Mouse (Mus musculus): ENCODE results near the gene Pla2g4f. TPM values are rescaled to one million over a fixed set of nuclear protein-coding genes. Genes with fewer than 3 reads are reported as not detected.

The Pla2g4f gene
- total and polyA plus RNA-seq, 2 experiments from 2014 or later = not detected

- no peak for ATAC-seq
- H3K27me3 ChIP-seq (ENCODE audit: insufficient read depth, low read length) = no peaks in the 10 kb centered on the region
- no peak overlapping the region for H3K4me3 ChIP-seq (ENCODE audit: low read length)
- H3K4me1 ChIP-seq (ENCODE audit: insufficient read depth, low read length) = no peaks in the 10 kb centered on the region
- WGBS = 86% methylated on average over 5 of the region's 5 CpGs
- no peak overlapping the region for H3K9ac ChIP-seq (replicated peaks; ENCODE audit: low read length)
- H3K4me2 ChIP-seq (ENCODE audit: low read depth, low read length) = no peak overlapping the region
- no peaks in the 10 kb centered on the region for H3K36me3 ChIP-seq (ENCODE audit: insufficient read depth, low read length)
- H3K27ac ChIP-seq = no peak overlapping the region
- no peaks in the 10 kb centered on the region for H3K9me3 ChIP-seq (ENCODE audit: low read length)
- DNase-seq (ENCODE audit: low spot score) = no peak
- TF ChIP-seq CTCF (IDR thresholded peaks at IDR 0.05; ENCODE audit: low read depth) = no peak
These were observed 29.9 kb downstream of the Pla2g4f start for GRCm38 (mm10) chr2:120284094-120284493.

GRCm38 (mm10) chr2:120283550-120283949, 30.4 kb downstream of the Pla2g4f start:
- H3K4me1 ChIP-seq (ENCODE audit: insufficient read depth, low read length) = no peaks in the 10 kb centered on the region
- WGBS = 62% methylated on average over 6 of the region's 6 CpGs
- no peak for ATAC-seq

DNA sequence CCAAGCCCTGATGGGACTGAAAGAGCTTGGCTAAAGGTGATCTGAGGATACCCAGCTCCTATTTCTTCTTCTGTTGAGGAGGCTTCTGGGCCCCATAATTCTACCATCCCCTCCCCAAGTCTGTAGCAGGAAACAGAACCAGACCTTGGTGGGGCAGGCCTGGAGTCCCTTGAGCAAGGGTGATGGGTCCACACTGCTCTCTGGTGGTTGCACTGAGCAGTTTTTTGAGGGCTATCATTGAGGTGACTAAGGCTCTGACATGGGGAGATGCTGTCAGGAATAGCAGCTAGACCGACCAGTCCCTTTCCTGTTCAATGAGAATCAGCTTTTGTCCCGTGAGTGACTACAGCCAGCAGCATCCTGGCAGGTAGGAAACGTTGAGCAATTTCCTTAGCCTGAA, 32.7 kb downstream of the Pla2g4f start:
- ATAC-seq (no peak), DNase-seq (ENCODE audit: low spot score) (no peak)
- H3K27ac ChIP-seq = no peak overlapping the region
- H3K4me1 ChIP-seq (ENCODE audit: insufficient read depth, low read length) = no peaks in the 10 kb centered on the region
- 56% methylated on average over 3 of the region's 3 CpGs for WGBS
- no peaks in the 10 kb centered on the region for H3K9me3 ChIP-seq (ENCODE audit: low read length)
- no peaks in the 10 kb centered on the region for H3K27me3 ChIP-seq (ENCODE audit: insufficient read depth, low read length)
- H3K36me3 ChIP-seq (ENCODE audit: insufficient read depth, low read length) = no peaks in the 10 kb centered on the region
- no peak overlapping the region for H3K4me2 ChIP-seq (ENCODE audit: low read depth, low read length)
- peak; percentile 42 for TF ChIP-seq CTCF (IDR thresholded peaks at IDR 0.05; ENCODE audit: low read depth)
- no peak overlapping the region for H3K9ac ChIP-seq (replicated peaks; ENCODE audit: low read length)
- H3K4me3 ChIP-seq (ENCODE audit: low read length) = no peak overlapping the region

More at GRCm38 (mm10) chr2:120283550-120283949, 30.4 kb downstream of the Pla2g4f start:
- no peak for TF ChIP-seq CTCF (IDR thresholded peaks at IDR 0.05; ENCODE audit: low read depth)
- H3K27me3 ChIP-seq (ENCODE audit: insufficient read depth, low read length) = no peaks in the 10 kb centered on the region
- H3K9ac ChIP-seq (replicated peaks; ENCODE audit: low read length) = no peak overlapping the region
- H3K36me3 ChIP-seq (ENCODE audit: insufficient read depth, low read length) = no peaks in the 10 kb centered on the region
- H3K4me3 ChIP-seq (ENCODE audit: low read length) = no peak overlapping the region
- no peak overlapping the region for H3K4me2 ChIP-seq (ENCODE audit: low read depth, low read length)
- no peak overlapping the region for H3K27ac ChIP-seq
- no peak for DNase-seq (ENCODE audit: low spot score)
- no peaks in the 10 kb centered on the region for H3K9me3 ChIP-seq (ENCODE audit: low read length)

- TF ChIP-seq CTCF (IDR thresholded peaks at IDR 0.05; ENCODE audit: low read depth) = peak; percentile 90
- no peak overlapping the region for H3K4me3 ChIP-seq (ENCODE audit: low read length)
- H3K4me1 ChIP-seq (ENCODE audit: insufficient read depth, low read length) = no peaks in the 10 kb centered on the region
- WGBS = 18% methylated on average over 8 of the region's 8 CpGs
- H3K27me3 ChIP-seq (ENCODE audit: insufficient read depth, low read length) = no peaks in the 10 kb centered on the region
- DNase-seq (ENCODE audit: low spot score) (peak; percentile 78), ATAC-seq (peak; percentile 21; the same call in 1 of the 2 replicates)
- no peak overlapping the region for H3K27ac ChIP-seq
- H3K9ac ChIP-seq (replicated peaks; ENCODE audit: low read length) = no peak overlapping the region
- no peaks in the 10 kb centered on the region for H3K9me3 ChIP-seq (ENCODE audit: low read length)
- no peak overlapping the region for H3K4me2 ChIP-seq (ENCODE audit: low read depth, low read length)
- H3K36me3 ChIP-seq (ENCODE audit: insufficient read depth, low read length) = no peaks in the 10 kb centered on the region
These were observed 34.0 kb downstream of the Pla2g4f start for GRCm38 (mm10) chr2:120279961-120280360.

DNA sequence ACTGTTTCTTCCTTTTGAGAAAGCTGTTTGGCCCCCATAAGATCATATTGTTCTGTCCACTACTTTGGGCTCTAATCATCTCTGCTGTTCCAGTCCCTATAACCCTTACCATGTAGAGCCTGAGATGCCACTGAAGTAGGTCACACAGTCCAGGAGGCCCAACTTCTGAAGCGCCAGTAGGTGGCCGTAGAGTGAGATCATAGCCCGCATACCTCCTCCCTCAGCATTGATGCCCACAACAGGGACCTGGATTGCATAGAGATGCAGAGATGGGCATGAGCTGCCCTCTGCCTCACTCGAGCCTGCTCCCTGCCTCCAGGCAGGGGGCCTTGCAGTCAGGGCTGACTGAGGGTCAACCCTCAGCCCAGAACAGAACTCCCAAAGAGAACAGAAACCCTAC, 37.0 kb downstream of the Pla2g4f start:
- ATAC-seq (no peak), DNase-seq (ENCODE audit: low spot score) (no peak)
- H3K27ac ChIP-seq = no peak overlapping the region
- H3K4me2 ChIP-seq (ENCODE audit: low read depth, low read length) = no peak overlapping the region
- H3K36me3 ChIP-seq (ENCODE audit: insufficient read depth, low read length) = no peaks in the 10 kb centered on the region
- H3K9ac ChIP-seq (replicated peaks; ENCODE audit: low read length) = no peak overlapping the region
- no peaks in the 10 kb centered on the region for H3K27me3 ChIP-seq (ENCODE audit: insufficient read depth, low read length)
- no peak for TF ChIP-seq CTCF (IDR thresholded peaks at IDR 0.05; ENCODE audit: low read depth)
- H3K4me3 ChIP-seq (ENCODE audit: low read length) = no peak overlapping the region
- H3K4me1 ChIP-seq (ENCODE audit: insufficient read depth, low read length) = no peaks in the 10 kb centered on the region
- 74% methylated on average over 4 of the region's 4 CpGs for WGBS
- H3K9me3 ChIP-seq (ENCODE audit: low read length) = no peaks in the 10 kb centered on the region

GRCm38 (mm10) chr2:120268635-120269034, 45.3 kb downstream of the Pla2g4f start:
- H3K4me2 ChIP-seq (ENCODE audit: low read depth, low read length) = peak overlapping the region; percentile 13; the same call in 1 of the 2 replicates
- DNase-seq (ENCODE audit: low spot score) = peak; percentile 19

GRCm38 (mm10) chr2:120265523-120265922, 48.4 kb downstream of the Pla2g4f start:
- no peak overlapping the region for H3K4me3 ChIP-seq (ENCODE audit: low read length)
- no peaks in the 10 kb centered on the region for H3K9me3 ChIP-seq (ENCODE audit: low read length)
- no peak overlapping the region for H3K4me2 ChIP-seq (ENCODE audit: low read depth, low read length)
- no peaks in the 10 kb centered on the region for H3K27me3 ChIP-seq (ENCODE audit: insufficient read depth, low read length)
- DNase-seq (ENCODE audit: low spot score) (peak; percentile 55), ATAC-seq (no peak)
- no peak overlapping the region for H3K27ac ChIP-seq
- TF ChIP-seq CTCF (IDR thresholded peaks at IDR 0.05; ENCODE audit: low read depth) = peak; percentile 57
- 75% methylated on average over 6 of the region's 6 CpGs for WGBS
- H3K9ac ChIP-seq (replicated peaks; ENCODE audit: low read length) = no peak overlapping the region
- no peaks in the 10 kb centered on the region for H3K4me1 ChIP-seq (ENCODE audit: insufficient read depth, low read length)
- no peaks in the 10 kb centered on the region for H3K36me3 ChIP-seq (ENCODE audit: insufficient read depth, low read length)

More at GRCm38 (mm10) chr2:120268635-120269034, 45.3 kb downstream of the Pla2g4f start:
- Histone ChIP-seq H3K27me3 (ENCODE audit: insufficient read depth, low read length) (no peaks in the 10 kb centered on the region), H3K27ac (no peak overlapping the region), H3K9ac (replicated peaks; ENCODE audit: low read length) (no peak overlapping the region), H3K36me3 (ENCODE audit: insufficient read depth, low read length) (no peaks in the 10 kb centered on the region), H3K4me1 (ENCODE audit: insufficient read depth, low read length) (no peaks in the 10 kb centered on the region), H3K9me3 (ENCODE audit: low read length) (no peaks in the 10 kb centered on the region), H3K4me3 (ENCODE audit: low read length) (no peak overlapping the region)
- 2% methylated on average over 9 of the region's 9 CpGs for WGBS
- ATAC-seq = no peak
- TF ChIP-seq CTCF (IDR thresholded peaks at IDR 0.05; ENCODE audit: low read depth) = peak; percentile 50

Measured in hindbrain, postnatal 0 days (tissue).